10 mouse cellular contexts compared by ENCODE assay signal in the genomic region with DNA sequence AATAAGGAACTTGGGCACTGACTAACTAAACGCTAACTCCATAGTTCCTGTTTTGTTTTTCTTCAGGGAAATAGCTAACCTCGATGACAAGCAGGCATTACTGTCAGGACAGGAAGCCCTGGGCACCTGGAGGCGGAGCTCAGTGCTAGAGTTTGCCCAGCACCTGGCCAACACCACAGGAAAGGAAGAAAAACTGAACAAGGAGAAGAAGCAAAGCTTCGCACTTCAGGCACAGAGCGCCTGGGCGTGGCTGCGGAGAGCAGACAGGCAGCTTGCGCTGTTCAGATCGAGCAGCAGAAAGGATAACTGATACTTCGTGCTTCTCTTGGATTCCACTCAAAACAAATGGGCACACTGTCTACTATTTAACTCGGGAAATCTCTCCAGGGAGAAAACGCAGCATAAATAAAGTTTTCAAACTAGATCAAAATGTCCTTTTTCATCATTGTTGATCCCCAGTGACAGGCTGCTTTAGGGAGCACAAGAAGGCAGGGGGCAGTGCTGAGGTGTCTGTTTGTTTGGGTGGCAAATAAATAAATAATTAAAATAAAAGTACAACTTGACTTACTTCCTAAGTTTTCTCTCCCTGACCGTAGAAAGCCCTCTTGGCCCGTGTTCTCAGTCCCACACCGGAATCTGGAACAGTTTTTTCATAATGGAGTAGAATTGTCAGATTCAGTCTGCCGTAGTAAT. TPM values are rescaled to one million over a fixed set of nuclear protein-coding genes. Genes with fewer than 3 reads are reported as not detected.
DNase-seq lines count a peak whose midpoint lies in the region; ATAC-seq and TF ChIP-seq lines count a peak whose summit lies in the region.
"Had no signal": no experiment of that assay in that cellular context is flagged by ENCODE, and none has a peak within 500 bp of the region (broad histone marks: within the 10 kb centered on the region; RNA-seq: fewer than 3 reads in every experiment).

No protein-coding gene starts in this region.

- H3K9ac ChIP-seq in MEL (ENCODE audit: control insufficient read depth, low read depth, low read length, poor library complexity, severe bottlenecking) = peak overlapping the region; percentile 30
- H3K9ac ChIP-seq in neural tube, embryonic 15.5 days (replicated peaks) = no peak overlapping the region
- H3K9ac ChIP-seq in heart, adult 2 months (ENCODE audit: low read depth, low read length) = no peak overlapping the region
- H3K9ac ChIP-seq: heart, embryonic 13.5 days had no signal

- peaks cover 3% of the 10 kb centered on the region in 2 experiments; a peak in 3 of 4 replicates for H3K27me3 ChIP-seq in MEL (ENCODE audit: control insufficient read depth in 1 of 2, insufficient read depth in 2 of 2, low read length in 2 of 2)
- no peaks in the 10 kb centered on the region for H3K27me3 ChIP-seq in neural tube, embryonic 15.5 days (replicated peaks)
- H3K27me3 ChIP-seq in heart, adult 2 months (ENCODE audit: control insufficient read depth, insufficient read depth, low read length) = no peaks in the 10 kb centered on the region
- H3K27me3 ChIP-seq: heart, embryonic 13.5 days had no signal

- peak in 2 of 3 experiments; percentile 38 to 45; a peak in 4 of 6 replicates for TF ChIP-seq CTCF in MEL (IDR thresholded peaks at IDR 0.05 in 2 of 3, conservative IDR thresholded peaks at IDR 0.05 in 1 of 3; ENCODE audit: control insufficient read depth in 1 of 3, insufficient read depth in 1 of 3, low read depth in 2 of 3, low read length in 3 of 3, poor library complexity in 1 of 3, severe bottlenecking in 1 of 3)
- TF ChIP-seq CTCF in heart, adult 2 months (IDR thresholded peaks at IDR 0.05) = no peak

- H3K4me3 ChIP-seq in MEL (ENCODE audit: control insufficient read depth in 1 of 2, insufficient read depth in 1 of 2, low read depth in 2 of 2, low read length in 2 of 2) = peak overlapping the region; percentile 40 to 72
- H3K4me3 ChIP-seq in neural tube, embryonic 15.5 days (replicated peaks) = no peak overlapping the region
- no peak overlapping the region for H3K4me3 ChIP-seq in heart, adult 2 months
- H3K4me3 ChIP-seq: heart, embryonic 13.5 days had no signal

- intact Hi-C loops in heart, adult 2 months (cut with DNase I) = no loop called here

- no peaks in the 10 kb centered on the region for H3K79me2 ChIP-seq in MEL (ENCODE audit: control insufficient read depth, insufficient read depth, low read length, poor library complexity)
- no peaks in the 10 kb centered on the region for H3K79me2 ChIP-seq in heart, adult 2 months (replicated peaks; ENCODE audit: control insufficient read depth, insufficient read depth, low read length)

- no peaks in the 10 kb centered on the region for H3K9me3 ChIP-seq in MEL (replicated peaks; ENCODE audit: insufficient read depth, low read length)
- H3K9me3 ChIP-seq in neural tube, embryonic 15.5 days (replicated peaks) = no peaks in the 10 kb centered on the region; the same call in 1 of the 2 replicates
- H3K9me3 ChIP-seq: G1E; heart, embryonic 13.5 days had no signal

- peak; percentile 35 for ATAC-seq in inflammation-experienced regulatory T-cells, adult 6 months
- peak; percentile 58 for ATAC-seq in megakaryocyte progenitor cell, adult 5-6 weeks (replicated peaks; ENCODE audit: poor library complexity)
- no peak for ATAC-seq in neural tube, embryonic 15.5 days (ENCODE audit: low FRiP score)

- WGBS in neural tube, embryonic 15.5 days = 79% methylated on average over 16 of the region's 16 CpGs
- 67% methylated on average over 16 of the region's 16 CpGs for WGBS in heart, adult 2 months

- TF ChIP-seq EP300 in MEL (IDR thresholded peaks at IDR 0.05; ENCODE audit: low read depth in 1 of 2, low read length in 2 of 2) = no peak
- TF ChIP-seq EP300 in heart, adult 2 months (IDR thresholded peaks at IDR 0.05; ENCODE audit: insufficient read depth, low read depth, low read length) = no peak

- DNase-seq in kidney, adult 18-20 months = peak; percentile 16
- no peak for DNase-seq in kidney, adult 8-10 months
- peak; percentile 62 for DNase-seq in MEL (ENCODE audit: low read depth, low spot score)
- DNase-seq in ovary, adult 18-20 months (ENCODE audit: low spot score) = no peak
- no peak for DNase-seq in heart, adult 2 months

- TF ChIP-seq RAD21 in MEL (IDR thresholded peaks at IDR 0.05; ENCODE audit: low read depth, low read length) = no peak; the same call in 1 of the 2 replicates

- no peak overlapping the region for H3K27ac ChIP-seq in MEL (ENCODE audit: control insufficient read depth, low read depth, low read length)
- H3K27ac ChIP-seq in neural tube, embryonic 15.5 days (replicated peaks) = no peak overlapping the region
- H3K27ac ChIP-seq in heart, adult 2 months = no peak overlapping the region
- H3K27ac ChIP-seq: heart, embryonic 13.5 days had no signal

- H3K4me2 ChIP-seq in neural tube, embryonic 15.5 days = no peak overlapping the region
- H3K4me2 ChIP-seq: heart, embryonic 13.5 days had no signal

- TF ChIP-seq POLR2A in MEL (IDR thresholded peaks at IDR 0.05; ENCODE audit: control insufficient read depth in 1 of 2, insufficient read depth in 1 of 2, low read depth in 1 of 2, low read length in 2 of 2, poor library complexity in 1 of 2) = no peak
- no peak for TF ChIP-seq POLR2A in heart, adult 2 months (IDR thresholded peaks at IDR 0.05; ENCODE audit: insufficient read depth, low read depth, low read length)

- H3K36me3 ChIP-seq in MEL (ENCODE audit: control insufficient read depth in 1 of 2, insufficient read depth in 2 of 2, low read length in 2 of 2) = no peaks in the 10 kb centered on the region
- no peaks in the 10 kb centered on the region for H3K36me3 ChIP-seq in neural tube, embryonic 15.5 days
- no peaks in the 10 kb centered on the region for H3K36me3 ChIP-seq in heart, adult 2 months (ENCODE audit: control insufficient read depth, insufficient read depth, low read length)
- H3K36me3 ChIP-seq: G1E; heart, embryonic 13.5 days had no signal

- peaks cover 0 to 3% of the 10 kb centered on the region in 2 experiments; a peak in 2 of 4 replicates for H3K4me1 ChIP-seq in MEL (ENCODE audit: control insufficient read depth in 1 of 2, insufficient read depth in 2 of 2, low read length in 2 of 2)
- no peaks in the 10 kb centered on the region for H3K4me1 ChIP-seq in neural tube, embryonic 15.5 days
- H3K4me1 ChIP-seq in heart, adult 2 months (ENCODE audit: control insufficient read depth, insufficient read depth, low read length) = no peaks in the 10 kb centered on the region
- H3K4me1 ChIP-seq: heart, embryonic 13.5 days had no signal

TF ChIP-seq in MEL, 35 proteins besides CTCF, POLR2A, EP300 and RAD21:
- TF ChIP-seq RCOR1 (IDR thresholded peaks at IDR 0.05; ENCODE audit: low read depth, low read length) (no peak), USF1 (IDR thresholded peaks at IDR 0.05; ENCODE audit: low read depth, low read length) (no peak), JUND (IDR thresholded peaks at IDR 0.05; ENCODE audit: low read depth, low read length) (no peak), TBP (IDR thresholded peaks at IDR 0.05; ENCODE audit: low read depth, low read length) (0 out of 2 replicates have a peak, but pooled peaks have one; percentile 11), MAZ (IDR thresholded peaks at IDR 0.05; ENCODE audit: low read depth, low read length) (no peak), MYC (IDR thresholded peaks at IDR 0.05; ENCODE audit: low read depth, low read length) (no peak), MAX (IDR thresholded peaks at IDR 0.05; ENCODE audit: low read length) (peak; percentile 35; the same call in 1 of the 2 replicates)

RNA-seq across cellular contexts. Expression of a gene that starts 24.1 kb away (rescaled TPM):
- total RNA-seq in MEL (2012; rRNA removed) = 51.6 and 51.9 TPM in 2 replicates
- polyA plus RNA-seq in MEL (2012; ENCODE audit: insufficient read depth in 1 of 2, insufficient read length in 2 of 2, low read depth in 1 of 2, low replicate concordance in 2 of 2, missing spikeins in 1 of 2) = 10 to 100 TPM in 1 of 2 experiments, not detected in 1; 71.6 TPM
- 100 to 1,000 TPM; 114 to 126 (median 125) TPM for polyA plus RNA-seq in inflammation-experienced regulatory T-cells, adult 6 months (2017; shearing (Covaris generic))
- 50.8 and 58.2 TPM in 2 replicates for total RNA-seq in megakaryocyte progenitor cell, adult 5-6 weeks (2015)
- 88.4 and 101 TPM in 2 replicates for total RNA-seq in megakaryocyte progenitor cell, adult 5-6 weeks (2017)
- polyA plus RNA-seq in neural tube, embryonic 15.5 days (2015; fragmentation: Nextera tagmentation; extraction: Ambion mirVana) = 141 and 148 TPM in 2 replicates
- total RNA-seq in heart, adult 2 months (2021) = 10 to 100 TPM; 37.9 to 41.4 TPM
- 16.1 and 39.2 TPM in 2 replicates for polyA plus RNA-seq in heart, adult 2 months (2012; rRNA removed)

Comparison
In these comparisons a context has a peak if more than half of its experiments do, and no peak if none do; other contexts are left out.
1. DNase-seq: peak in kidney, adult 18-20 months (single experiment) and MEL (single experiment); none in kidney, adult 8-10 months (0 of 2), ovary, adult 18-20 months (single experiment) and heart, adult 2 months (0 of 2).
2. H3K4me3 ChIP-seq: peak in MEL (2 of 2); none in neural tube, embryonic 15.5 days (single experiment) and heart, adult 2 months (single experiment).